Mouse (Mus musculus): ENCODE results near the gene Slc38a3.

Slc38a3 gene

DNA sequence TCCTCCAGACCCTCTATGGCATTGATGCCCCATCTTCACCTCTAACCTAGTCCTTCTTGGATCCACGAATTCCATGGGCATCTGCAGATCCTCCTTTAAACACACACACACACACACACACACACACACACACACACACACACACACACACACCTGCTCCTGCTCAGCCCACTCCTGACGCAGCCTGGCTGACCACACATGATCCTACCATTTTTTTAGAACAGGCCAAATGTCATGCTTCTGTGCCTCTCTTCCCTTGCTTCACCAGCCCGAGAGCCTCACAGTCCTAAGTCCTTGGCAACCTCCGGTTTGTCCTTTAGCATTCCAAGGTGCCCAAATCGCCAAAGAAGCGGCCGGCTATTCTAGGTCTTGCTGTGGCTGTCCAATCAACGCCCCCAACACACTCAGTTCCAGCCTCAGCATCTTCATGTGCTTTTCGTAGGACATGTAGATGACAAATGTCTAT is at the start of gene Slc38a3:
Gene Slc38a3 (minus strand): TSS at position 51 of the 466 bp plus-strand sequence.
- DNase-seq = no peak

DNA sequence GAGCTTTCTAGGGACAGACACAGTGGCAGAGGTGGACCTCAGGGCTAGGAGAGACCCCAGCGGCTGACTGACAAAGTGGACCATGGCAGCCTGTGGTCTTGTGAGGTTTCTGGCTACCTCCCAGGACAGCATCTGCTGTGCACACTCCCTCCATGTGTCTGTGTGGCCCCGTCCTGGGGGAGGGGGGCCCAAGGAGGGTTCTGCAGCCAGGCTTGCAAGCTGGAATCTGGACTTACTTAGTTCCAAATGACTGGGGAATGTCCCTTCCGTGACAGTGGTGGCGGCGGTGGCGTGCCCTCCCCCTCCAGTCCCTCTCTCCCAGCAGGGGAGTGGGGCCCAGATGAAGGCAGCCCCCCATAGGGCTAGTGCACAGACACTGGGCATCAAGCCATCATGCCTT is 47.6 kb upstream of the Slc38a3 start:
- peak; percentile 67 to 74 for DNase-seq

- no peak for DNase-seq
Observed at GRCm38 (mm10) chr9:107715632-107716031, 46.3 kb upstream of the Slc38a3 start.

GRCm38 (mm10) chr9:107714221-107714952 is 45.1 kb upstream of the Slc38a3 start:
- DNase-seq = peak; percentile 80 to 85

GRCm38 (mm10) chr9:107709697-107710483 is 40.6 kb upstream of the Slc38a3 start, which contains the start of gene Sema3f:
Sema3f (minus strand) TSS chr9:107710475.
- DNase-seq = peak; percentile 85 to 86

- DNase-seq = peak in 1 of 2 experiments; percentile 49
Observed at GRCm38 (mm10) chr9:107709096-107709696, 39.9 kb upstream of the Slc38a3 start.

DNA sequence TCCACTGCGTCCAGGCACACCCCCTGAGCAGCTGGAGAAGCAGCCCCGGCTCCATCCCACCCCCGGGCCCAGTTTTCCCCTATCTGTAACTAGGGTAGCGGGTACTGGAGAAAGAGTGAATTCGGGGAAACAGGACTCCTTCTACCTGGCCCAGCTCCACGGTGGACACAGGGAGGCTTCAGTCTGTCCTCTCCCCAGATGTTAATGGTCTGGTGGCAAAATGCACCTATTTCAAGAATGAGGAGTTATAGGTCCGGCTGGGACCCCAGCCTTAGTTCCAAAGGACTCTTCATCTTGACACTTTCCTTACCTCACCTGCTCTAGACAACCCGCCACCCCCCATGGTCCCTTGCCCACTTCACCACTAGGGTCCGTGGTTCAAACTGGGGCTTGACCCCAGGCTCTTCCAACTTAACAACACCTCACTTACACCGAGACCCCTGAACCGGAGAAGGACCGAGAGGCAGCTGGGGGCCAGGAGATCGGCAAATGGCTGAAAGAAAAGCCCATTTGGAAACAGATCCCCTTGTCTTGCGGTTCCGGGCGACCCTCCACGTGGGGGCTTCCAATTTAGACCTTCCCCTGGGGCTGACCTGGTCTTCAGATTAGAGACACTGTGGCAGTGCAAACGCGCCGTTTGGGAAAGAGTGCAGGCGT is 39.2 kb upstream of the Slc38a3 start:
- DNase-seq = no peak

DNA sequence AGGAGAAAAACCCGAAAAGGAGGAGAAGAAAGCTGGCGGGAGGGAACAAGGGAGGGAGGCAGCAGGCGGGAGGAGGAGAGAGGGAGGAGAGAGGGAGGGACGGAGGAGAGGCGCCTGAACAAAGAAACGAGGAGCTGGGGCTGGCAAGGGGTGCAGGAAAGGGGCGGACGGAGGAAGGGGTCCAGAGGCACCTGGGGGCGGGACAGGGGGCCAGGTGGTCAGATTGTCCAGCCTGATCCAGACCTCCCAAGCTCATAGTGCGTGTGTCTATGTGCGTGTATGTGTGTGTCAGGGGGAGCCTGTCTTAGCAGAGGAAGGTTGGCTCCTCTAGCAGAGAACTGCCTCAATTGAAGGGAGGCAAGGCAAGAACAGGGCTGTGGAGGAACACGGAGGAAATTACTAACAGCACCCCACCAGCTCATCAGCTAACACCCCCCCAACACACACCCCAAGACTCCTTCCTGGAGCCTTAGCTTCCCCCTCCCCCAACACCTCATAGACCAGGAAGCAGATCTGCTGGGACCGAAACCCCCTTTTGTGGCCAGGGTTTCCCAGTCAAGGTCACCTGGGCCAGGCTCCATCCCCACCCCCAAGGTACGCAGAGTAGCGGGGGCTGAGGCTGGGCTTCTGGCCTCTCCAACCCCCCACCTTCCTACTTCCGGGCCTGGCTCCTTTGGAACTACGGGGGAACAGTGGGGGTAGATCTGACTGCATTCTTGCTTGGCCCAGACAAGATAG is 38.5 kb upstream of the Slc38a3 start:
- no peak for DNase-seq

GRCm38 (mm10) chr9:107706781-107707211 is 37.5 kb upstream of the Slc38a3 start:
- no peak for DNase-seq

DNA sequence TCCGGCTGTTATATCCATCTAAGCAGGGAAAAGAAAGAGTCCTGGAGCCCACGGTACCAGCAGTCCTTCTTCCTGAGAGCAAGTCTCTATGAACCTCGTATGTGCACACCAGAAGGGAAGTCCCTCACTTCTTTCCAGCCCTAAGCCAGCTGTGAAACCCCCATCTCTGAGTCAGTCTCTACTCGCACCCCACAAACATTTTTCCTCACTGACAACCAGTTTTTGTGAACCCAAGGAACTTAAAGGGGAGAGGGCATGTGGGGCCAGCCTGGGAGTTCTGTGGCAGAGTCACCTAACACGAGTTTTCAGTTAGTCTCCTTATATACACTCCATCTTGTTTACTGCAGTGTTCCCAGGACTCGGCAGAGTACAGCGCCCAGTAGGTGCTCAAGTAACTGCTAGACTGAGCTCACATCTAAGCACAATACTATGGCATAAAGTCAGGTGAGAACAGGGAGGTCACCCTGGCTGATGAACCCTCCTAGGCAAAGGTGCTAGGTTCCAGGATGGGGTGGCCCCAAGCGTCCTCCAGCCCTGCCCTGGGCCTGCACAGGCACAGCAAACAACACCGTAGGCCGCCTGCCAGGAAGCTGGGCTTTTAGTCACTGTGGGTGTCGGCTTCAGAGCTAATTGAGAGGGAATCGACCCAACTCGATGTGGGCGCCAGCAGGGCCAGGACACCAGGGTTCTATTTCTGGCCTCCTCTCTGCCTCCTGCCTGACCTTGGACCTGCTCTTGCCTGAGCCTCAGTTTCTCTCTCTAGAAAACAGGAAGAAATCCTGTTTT is 34.2 kb upstream of the Slc38a3 start:
- DNase-seq = peak; percentile 47 to 63

GRCm38 (mm10) chr9:107702606-107703185 is 33.4 kb upstream of the Slc38a3 start:
- peak; percentile 51 to 67 for DNase-seq

DNA sequence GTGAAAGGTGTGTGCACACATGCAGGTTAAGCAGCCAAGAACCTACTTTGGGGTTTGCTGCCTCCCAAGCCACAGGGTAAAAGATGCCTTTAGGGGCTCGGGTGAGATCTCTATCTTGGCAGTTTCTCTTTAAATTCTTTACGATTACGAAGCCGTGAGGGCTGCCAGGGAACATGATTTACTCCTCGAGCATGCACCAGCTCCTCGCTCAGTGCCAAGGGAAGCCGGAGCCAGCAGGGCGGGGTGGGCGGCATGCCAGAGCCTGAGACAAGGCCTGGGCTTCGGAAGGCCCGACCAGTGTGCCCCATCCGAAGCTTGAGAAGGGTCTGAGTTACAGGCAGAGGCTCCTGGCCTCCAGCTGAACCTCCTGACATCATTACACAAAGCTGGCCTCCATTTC is 32.3 kb upstream of the Slc38a3 start:
- DNase-seq = peak; percentile 95

DNA sequence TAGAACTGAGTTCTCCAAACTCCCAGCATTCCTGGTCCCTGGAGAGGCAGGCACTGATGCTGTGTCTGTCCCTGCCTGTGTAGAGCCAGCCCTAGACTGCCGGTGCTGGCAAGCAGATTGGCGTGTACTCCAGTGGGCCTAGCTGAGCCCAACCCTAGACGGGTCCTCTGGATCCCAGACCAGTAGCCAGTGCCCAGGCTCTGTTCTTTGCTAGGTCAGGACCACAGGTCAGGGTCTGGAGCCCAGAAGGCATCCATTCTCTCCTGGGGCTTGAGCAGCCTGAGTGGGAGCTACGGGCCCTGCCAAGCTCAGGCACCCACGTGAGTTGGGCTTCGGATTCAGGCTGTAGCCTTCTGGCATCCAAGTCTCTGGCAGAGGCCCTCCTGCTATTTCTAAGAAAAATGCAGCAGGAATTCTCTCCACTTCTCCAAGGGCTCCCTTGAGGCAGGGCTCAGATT is 30.8 kb upstream of the Slc38a3 start:
- peak; percentile 48 to 53 for DNase-seq

DNA sequence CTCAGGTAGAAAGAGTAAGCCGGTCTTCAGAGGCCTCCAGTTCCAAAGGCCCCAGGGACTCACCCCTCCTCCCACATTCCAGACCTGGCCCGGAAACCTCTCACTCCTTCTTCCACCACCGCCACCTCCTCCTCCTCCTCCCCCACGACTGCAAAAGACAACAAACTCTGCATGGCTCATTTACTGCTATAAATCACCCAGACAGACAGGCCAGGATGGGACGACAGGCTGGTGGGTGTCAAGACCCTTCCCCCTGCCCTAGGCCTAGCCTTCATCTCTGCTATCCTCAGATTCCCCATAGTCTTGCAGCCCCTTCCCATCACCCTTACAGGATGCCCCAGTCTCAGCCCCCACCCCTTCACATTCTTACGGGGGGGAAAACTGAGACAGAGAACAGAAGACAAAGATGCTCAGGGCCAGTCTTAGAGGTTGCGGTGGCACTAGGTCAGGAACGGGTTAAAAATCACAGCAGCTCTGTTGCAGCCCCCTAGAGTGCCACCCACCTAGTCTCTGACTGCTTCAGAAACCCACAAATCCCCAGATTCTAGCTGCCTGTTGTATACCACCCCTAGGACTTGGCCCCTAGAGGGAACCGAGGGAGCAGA is 30.1 kb upstream of the Slc38a3 start:
- no peak for DNase-seq

DNA sequence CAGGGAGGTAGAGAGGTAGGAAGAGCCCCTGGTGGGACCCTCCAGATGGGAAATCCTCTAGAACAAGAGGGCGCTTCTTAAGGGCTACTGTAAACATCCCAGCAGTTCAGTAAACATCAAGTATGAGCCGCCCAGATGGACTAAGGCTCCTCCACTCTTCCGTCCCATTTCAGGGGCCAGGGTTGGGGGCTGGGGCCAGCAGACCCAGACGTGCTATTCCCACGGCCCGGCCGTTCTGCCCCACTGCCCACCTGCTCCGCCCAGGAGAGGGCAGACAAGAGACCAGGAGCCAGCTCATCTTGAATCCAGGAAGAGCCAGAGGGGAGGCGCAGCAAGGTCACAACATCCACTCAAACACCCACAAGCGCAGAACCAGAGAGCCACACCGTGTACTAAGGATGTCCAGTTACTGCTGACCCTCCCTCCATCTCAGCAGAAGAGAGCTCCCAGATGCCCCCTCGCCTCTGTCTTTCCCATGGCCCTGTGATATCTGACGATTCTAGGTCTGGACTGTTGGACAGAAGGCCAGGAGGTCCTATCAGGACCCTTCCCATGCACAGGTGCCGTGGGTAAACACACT is 29.4 kb upstream of the Slc38a3 start:
- no peak for DNase-seq

DNA sequence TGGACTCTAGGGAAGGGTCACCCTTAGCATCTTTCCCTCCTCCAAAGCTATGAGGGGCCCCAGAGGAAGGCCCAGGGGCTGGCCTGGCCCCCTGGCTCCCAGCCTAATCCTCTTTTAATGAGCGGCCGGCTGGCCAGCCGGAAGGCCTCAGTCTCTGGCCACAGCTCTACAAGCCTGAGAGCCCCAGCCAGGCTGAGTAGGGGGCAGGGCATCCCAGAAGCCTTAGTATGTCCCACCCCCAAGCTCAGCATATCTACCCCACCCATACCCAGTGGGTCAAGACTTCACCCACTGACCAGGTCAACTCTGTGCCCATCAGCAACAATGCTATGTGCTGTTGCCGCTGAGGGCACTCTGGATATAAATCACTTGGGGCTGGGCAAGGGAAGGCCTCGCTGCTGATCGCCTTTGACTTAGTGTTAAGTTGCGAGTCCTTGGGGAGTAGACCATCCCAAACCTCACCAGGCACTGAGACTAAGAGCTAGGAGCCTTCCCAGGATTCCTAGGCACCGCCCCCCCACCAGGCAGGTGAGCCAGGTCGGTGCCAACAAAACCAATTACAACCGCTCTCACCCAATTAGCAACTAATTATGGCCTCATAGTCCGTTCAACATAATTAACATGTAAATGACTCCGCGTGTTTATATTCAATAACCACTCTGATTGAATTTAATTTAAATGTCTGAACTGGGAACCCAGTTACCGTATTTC is 28.6 kb upstream of the Slc38a3 start:
- DNase-seq = no peak

DNA sequence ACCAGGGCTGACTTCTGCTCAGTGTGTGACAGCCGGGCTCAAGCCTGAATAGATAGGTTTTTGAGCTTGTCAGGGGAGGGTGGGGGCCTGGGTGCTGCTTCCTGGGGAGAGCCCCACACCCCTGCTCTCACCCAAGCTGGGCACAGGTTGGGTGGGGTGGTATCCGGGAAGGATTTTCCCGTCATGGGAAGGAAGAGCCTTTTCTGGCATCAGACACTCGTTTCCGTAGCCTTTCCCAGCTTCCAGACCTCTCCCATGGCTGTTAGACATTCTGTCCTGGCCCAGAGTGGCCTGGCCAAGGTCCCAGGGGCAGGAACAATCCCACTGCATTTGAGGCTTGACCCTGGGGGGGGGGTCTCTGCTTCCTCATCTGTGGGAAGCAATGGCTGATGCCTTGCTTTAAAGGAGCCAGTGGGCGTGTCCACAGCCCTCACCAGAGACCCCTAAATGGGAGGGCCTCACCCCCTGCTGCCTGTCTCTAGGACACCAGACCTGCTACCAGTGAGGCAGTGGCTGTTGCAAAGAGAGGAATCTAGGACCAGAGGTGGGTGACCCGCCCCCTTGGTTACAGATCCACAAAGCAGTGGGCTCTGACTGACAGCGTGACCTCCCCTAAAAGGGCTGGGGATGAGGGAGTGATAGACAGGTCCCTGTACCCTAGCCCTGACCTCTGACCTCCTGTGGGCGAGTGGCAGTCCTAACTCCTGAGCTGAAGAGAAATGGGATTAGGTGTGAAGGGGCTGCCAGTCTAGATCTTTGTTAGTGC is 27.7 kb upstream of the Slc38a3 start:
- DNase-seq = no peak

DNA sequence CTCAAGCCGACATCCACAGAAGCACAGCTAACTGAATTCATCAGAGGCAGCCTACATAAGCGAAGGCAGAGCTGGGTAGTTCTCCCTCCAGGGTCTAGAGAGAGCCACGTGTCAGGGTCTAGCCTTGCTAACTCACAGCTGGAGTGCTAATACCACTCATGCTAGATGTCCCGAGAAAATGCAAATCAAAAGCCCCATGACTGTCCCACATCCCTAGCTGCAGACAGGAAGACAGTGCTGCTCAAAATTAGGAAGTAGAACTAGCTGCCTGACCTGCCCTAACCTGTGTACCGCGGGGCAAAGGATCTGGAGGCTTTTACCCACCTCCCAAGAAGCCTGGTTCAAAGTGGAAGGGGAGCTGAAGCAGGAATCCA is 26.8 kb upstream of the Slc38a3 start:
- DNase-seq = no peak
